Mouse (Mus musculus) lung, postnatal 0 days (tissue): ENCODE data around the gene Foxf1. TPM values are rescaled to one million over a fixed set of nuclear protein-coding genes. Genes with fewer than 3 reads are reported as not detected.

ENCODE experiments used
- ATAC-seq: fragments of 200-750 bp; cut with Nextera tagmentation; 2 replicates; pipeline ENCODE4 v1.8.0; 2017; ENCODE audit warnings: moderate library complexity
- DNase-seq: peaks from one replicate; pipeline ENCODE4 v3.0.0-alpha.2; 2016; ENCODE audit warnings: low spot score
- H3K27ac ChIP-seq: fragments of 300-500 bp; sonication (generic); 2 replicates; pipeline ENCODE4 v1.5.1; 2014; ENCODE audit warnings: antibody characterized with exemption, mild to moderate bottlenecking, low read length, mixed read lengths
- H3K27me3 ChIP-seq: fragments of 300-500 bp; sonication (generic); replicated peaks from 2 replicates; pipeline ENCODE4 v1.6.1; 2014; ENCODE audit warnings: low read length, mixed read lengths; ENCODE audit not compliant: insufficient read depth
- H3K36me3 ChIP-seq: fragments of 300-500 bp; sonication (generic); 2 replicates; pipeline ENCODE4 v1.6.1; 2014; ENCODE audit warnings: low read length, mixed read lengths; ENCODE audit not compliant: insufficient read depth
- H3K4me1 ChIP-seq: fragments of 300-500 bp; sonication (generic); 2 replicates; pipeline ENCODE4 v1.6.1; 2014; ENCODE audit warnings: antibody characterized with exemption, low read depth, low read length, mixed read lengths; ENCODE audit not compliant: insufficient read depth
- H3K4me2 ChIP-seq: fragments of 300-500 bp; sonication (generic); replicated peaks from 2 replicates; pipeline ENCODE4 v1.6.1; 2014; ENCODE audit warnings: low read depth, mild to moderate bottlenecking, low read length, moderate library complexity, mixed read lengths
- H3K4me3 ChIP-seq: fragments of 300-500 bp; sonication (generic); 2 replicates; pipeline ENCODE4 v1.5.1; 2014; ENCODE audit warnings: low read depth, low read length
- H3K9ac ChIP-seq: fragments of 300-500 bp; sonication (generic); replicated peaks from 2 replicates; pipeline ENCODE4 v1.6.1; 2014; ENCODE audit warnings: low read depth, mild to moderate bottlenecking
- H3K9me3 ChIP-seq: fragments of 300-500 bp; sonication (generic); 2 replicates; pipeline ENCODE4 v1.6.1; 2016; ENCODE audit warnings: low read length, mixed read lengths
- CTCF ChIP-seq: IDR thresholded peaks from 2 replicates; pipeline ENCODE4 v1.5.1; 2016; ENCODE audit warnings: antibody characterized with exemption, mild to moderate bottlenecking
- EP300 ChIP-seq: IDR thresholded peaks from 2 replicates; pipeline ENCODE4 v1.6.1; 2016; ENCODE audit warnings: antibody characterized with exemption, mild to moderate bottlenecking, control low read depth
- WGBS: fragments of 180-500 bp; shearing (Covaris S2); extraction: QIAGEN DNeasy Blood & Tissue Kit; methylation state at CpG from one replicate; pipeline ENCODE4 v1.1.7; 2014; 5-methylcytosine and 5-hydroxymethylcytosine counted together
- polyA plus RNA-seq: library from polyadenylated mRNA; unstranded; fragments of >200 nt; fragmentation: Nextera tagmentation; extraction: Ambion mirVana; gene quantifications from 2 replicates; pipeline ENCODE4 v1.2.1, GENCODE M21; 2015

Gene Foxf1
- polyA plus RNA-seq, 1 experiment from 2014 or later: 156 TPM

DNA sequence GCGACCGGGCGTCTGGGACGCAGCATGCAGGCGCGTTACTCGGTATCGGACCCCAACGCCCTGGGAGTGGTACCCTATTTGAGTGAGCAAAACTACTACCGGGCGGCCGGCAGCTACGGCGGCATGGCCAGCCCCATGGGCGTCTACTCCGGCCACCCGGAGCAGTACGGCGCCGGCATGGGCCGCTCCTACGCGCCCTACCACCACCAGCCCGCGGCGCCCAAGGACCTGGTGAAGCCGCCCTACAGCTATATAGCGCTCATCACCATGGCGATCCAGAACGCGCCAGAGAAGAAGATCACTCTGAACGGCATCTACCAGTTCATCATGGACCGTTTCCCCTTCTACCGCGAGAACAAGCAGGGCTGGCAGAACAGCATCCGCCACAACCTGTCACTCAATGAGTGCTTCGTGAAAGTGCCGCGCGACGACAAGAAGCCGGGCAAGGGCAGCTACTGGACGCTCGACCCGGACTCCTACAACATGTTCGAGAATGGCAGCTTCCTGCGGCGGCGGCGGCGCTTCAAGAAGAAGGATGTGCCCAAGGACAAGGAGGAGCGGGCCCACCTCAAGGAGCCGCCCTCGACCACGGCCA lies 32.5 kb downstream of the Foxf1 start:
- TF ChIP-seq EP300: no peak
- ATAC-seq (peak; percentile 28), DNase-seq (no peak)
- Histone ChIP-seq H3K4me1 (peaks cover 11% of the 10 kb centered on the region), H3K36me3 (no peaks in the 10 kb centered on the region), H3K9me3 (no peaks in the 10 kb centered on the region), H3K4me3 (peak overlapping the region; percentile 50), H3K27me3 (peaks cover 81% of the 10 kb centered on the region), H3K27ac (no peak overlapping the region), H3K4me2 (peak overlapping the region; percentile 91), H3K9ac (no peak overlapping the region; the same call in 1 of the 2 replicates)
- under 1% methylated on average over 55 of the region's 55 CpGs for WGBS

DNA sequence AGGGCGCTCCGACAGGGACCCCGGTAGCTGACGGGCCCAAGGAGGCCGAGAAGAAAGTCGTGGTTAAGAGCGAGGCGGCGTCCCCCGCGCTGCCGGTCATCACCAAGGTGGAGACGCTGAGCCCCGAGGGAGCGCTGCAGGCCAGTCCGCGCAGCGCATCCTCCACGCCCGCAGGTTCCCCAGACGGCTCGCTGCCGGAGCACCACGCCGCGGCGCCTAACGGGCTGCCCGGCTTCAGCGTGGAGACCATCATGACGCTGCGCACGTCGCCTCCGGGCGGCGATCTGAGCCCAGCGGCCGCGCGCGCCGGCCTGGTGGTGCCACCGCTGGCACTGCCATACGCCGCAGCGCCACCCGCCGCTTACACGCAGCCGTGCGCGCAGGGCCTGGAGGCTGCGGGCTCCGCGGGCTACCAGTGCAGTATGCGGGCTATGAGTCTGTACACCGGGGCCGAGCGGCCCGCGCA lies 33.0 kb downstream of the Foxf1 start:
- H3K27ac ChIP-seq: no peak overlapping the region
- H3K9ac ChIP-seq: no peak overlapping the region
- no peak for DNase-seq
- H3K27me3 ChIP-seq: peaks cover 86% of the 10 kb centered on the region
- peak overlapping the region; percentile 50 for H3K4me3 ChIP-seq
- no peaks in the 10 kb centered on the region for H3K9me3 ChIP-seq
- 5% methylated on average over 55 of the region's 62 CpGs for WGBS
- H3K4me1 ChIP-seq: peaks cover 11% of the 10 kb centered on the region
- ATAC-seq: no peak
- TF ChIP-seq EP300 (no peak), CTCF (no peak)
- H3K4me2 ChIP-seq: peak overlapping the region; percentile 22
- H3K36me3 ChIP-seq: no peaks in the 10 kb centered on the region

DNA sequence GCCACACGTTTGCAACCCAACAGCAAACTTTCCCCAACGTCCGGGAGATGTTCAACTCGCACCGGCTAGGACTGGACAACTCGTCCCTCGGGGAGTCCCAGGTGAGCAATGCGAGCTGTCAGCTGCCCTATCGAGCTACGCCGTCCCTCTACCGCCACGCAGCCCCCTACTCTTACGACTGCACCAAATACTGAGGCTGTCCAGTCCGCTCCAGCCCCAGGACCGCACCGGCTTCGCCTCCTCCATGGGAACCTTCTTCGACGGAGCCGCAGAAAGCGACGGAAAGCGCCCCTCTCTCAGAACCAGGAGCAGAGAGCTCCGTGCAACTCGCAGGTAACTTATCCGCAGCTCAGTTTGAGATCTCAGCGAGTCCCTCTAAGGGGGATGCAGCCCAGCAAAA lies 33.7 kb downstream of the Foxf1 start:
- no peak for DNase-seq
- H3K27ac ChIP-seq: no peak overlapping the region

GRCm38 (mm10) chr8:121118634-121119420 lies 34.6 kb downstream of the Foxf1 start:
- TF ChIP-seq CTCF (no peak), EP300 (no peak)
- H3K36me3 ChIP-seq: no peaks in the 10 kb centered on the region
- 19% methylated on average over 18 of the region's 18 CpGs for WGBS
- H3K4me2 ChIP-seq: no peak overlapping the region
- H3K4me3 ChIP-seq: no peak overlapping the region
- H3K9ac ChIP-seq: no peak overlapping the region
- peaks cover 11% of the 10 kb centered on the region for H3K4me1 ChIP-seq
- DNase-seq (no peak), ATAC-seq (no peak)
- H3K27me3 ChIP-seq: peaks cover 94% of the 10 kb centered on the region
- H3K27ac ChIP-seq: no peak overlapping the region
- no peaks in the 10 kb centered on the region for H3K9me3 ChIP-seq

More for the DNA sequence above, 33.7 kb downstream of the Foxf1 start:
- Histone ChIP-seq H3K4me3 (peak overlapping the region; percentile 50; the same call in 1 of the 2 replicates), H3K4me2 (peak overlapping the region; percentile 22; the same call in 1 of the 2 replicates), H3K36me3 (no peaks in the 10 kb centered on the region), H3K9ac (no peak overlapping the region), H3K4me1 (peaks cover 11% of the 10 kb centered on the region), H3K27me3 (peaks cover 93% of the 10 kb centered on the region), H3K9me3 (no peaks in the 10 kb centered on the region)
- ATAC-seq: no peak
- 2% methylated on average over 28 of the region's 28 CpGs for WGBS
- no peak for TF ChIP-seq EP300
- no peak for TF ChIP-seq CTCF

DNA sequence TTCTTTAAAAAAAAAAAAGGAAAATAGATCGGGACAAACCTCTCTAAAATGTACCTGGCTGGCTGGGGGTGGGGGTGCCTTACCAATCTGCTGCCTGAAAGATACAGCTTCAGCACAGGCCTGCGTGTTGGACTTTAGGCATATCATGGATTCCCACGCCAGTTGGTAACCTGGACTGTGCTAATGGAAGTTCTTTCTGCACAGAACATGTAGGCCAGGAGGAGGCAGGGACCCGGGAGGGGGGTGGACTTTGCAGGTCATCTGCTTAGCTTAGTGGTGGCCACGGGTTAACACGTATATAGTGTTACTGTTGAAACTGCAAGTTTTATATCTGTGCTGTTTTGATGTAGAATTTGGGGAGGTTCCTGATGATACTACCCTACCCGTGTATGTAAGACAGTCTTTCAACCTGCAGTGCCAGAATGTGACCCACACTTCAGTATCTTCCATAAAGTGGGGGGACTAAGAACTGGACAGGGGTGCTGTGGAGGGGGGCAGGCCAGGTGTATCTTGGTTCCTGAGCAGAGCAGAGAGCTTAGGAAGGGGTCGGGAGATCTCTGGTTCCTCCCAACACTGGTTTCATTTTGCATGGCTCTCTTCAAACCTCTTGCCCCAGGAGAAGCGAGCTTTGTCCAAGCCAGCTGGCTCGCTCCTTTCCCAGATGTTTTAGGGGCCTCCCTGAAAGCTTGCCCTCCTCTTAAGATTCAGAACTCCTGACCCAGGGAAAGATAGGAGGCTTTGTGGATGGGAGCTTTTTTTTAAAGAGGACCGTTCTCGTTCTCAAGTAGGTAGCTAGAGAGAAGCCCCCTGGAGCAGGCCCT lies 35.7 kb downstream of the Foxf1 start:
- H3K4me3 ChIP-seq: no peak overlapping the region
- ATAC-seq (no peak), DNase-seq (no peak)
- H3K9ac ChIP-seq: no peak overlapping the region
- H3K4me2 ChIP-seq: no peak overlapping the region
- no peak for TF ChIP-seq CTCF
- no peak for TF ChIP-seq EP300
- H3K9me3 ChIP-seq: no peaks in the 10 kb centered on the region
- H3K27me3 ChIP-seq: peaks cover 91% of the 10 kb centered on the region
- H3K36me3 ChIP-seq: no peaks in the 10 kb centered on the region
- peaks cover 11% of the 10 kb centered on the region for H3K4me1 ChIP-seq
- no peak overlapping the region for H3K27ac ChIP-seq
- 32% methylated on average over 12 of the region's 12 CpGs for WGBS
